Mouse (Mus musculus) midbrain, embryonic 14.5 days (tissue): ENCODE data around the gene Fras1. TPM values are rescaled to one million over a fixed set of nuclear protein-coding genes. Genes with fewer than 3 reads are reported as not detected.

ENCODE experiments used
- ATAC-seq: fragments of 200-750 bp; cut with Nextera tagmentation; 2 replicates; pipeline ENCODE4 v1.8.0; 2017; ENCODE audit warnings: moderate number of reproducible peaks, moderate library complexity; ENCODE audit not compliant: low FRiP score, low TSS enrichment
- DNase-seq: peaks from one replicate; pipeline ENCODE4 v3.0.0-alpha.2; 2015
- H3K27ac ChIP-seq: fragments of 300-500 bp; sonication (generic); replicated peaks from 2 replicates; pipeline ENCODE4 v1.5.1; 2014; ENCODE audit warnings: mild to moderate bottlenecking, low read depth, low read length, moderate library complexity
- H3K27me3 ChIP-seq: fragments of 300-500 bp; sonication (generic); 2 replicates; pipeline ENCODE4 v1.6.1; 2014; ENCODE audit warnings: low read length, control low read depth, mixed read lengths; ENCODE audit not compliant: control insufficient read depth, insufficient read depth
- H3K36me3 ChIP-seq: fragments of 300-500 bp; sonication (generic); 2 replicates; pipeline ENCODE4 v1.6.1; 2014; ENCODE audit warnings: low read length, control low read depth; ENCODE audit not compliant: control insufficient read depth, insufficient read depth
- H3K4me1 ChIP-seq: fragments of 300-500 bp; sonication (generic); 2 replicates; pipeline ENCODE4 v1.6.1; 2014; ENCODE audit warnings: mild to moderate bottlenecking, antibody characterized with exemption, low read length, control low read depth; ENCODE audit not compliant: control insufficient read depth, insufficient read depth
- H3K4me2 ChIP-seq: fragments of 300-500 bp; sonication (generic); 2 replicates; pipeline ENCODE4 v1.6.1; 2014; ENCODE audit warnings: mild to moderate bottlenecking, low read length, moderate library complexity
- H3K4me3 ChIP-seq: fragments of 300-500 bp; sonication (generic); replicated peaks from 2 replicates; pipeline ENCODE4 v1.5.1; 2014; ENCODE audit warnings: low read depth, low read length
- H3K9ac ChIP-seq: fragments of 300-500 bp; sonication (generic); replicated peaks from 2 replicates; pipeline ENCODE4 v1.6.1; 2014; ENCODE audit warnings: mild to moderate bottlenecking, low read length, moderate library complexity
- H3K9me3 ChIP-seq: fragments of 300-500 bp; sonication (generic); 2 replicates; pipeline ENCODE4 v1.6.1; 2016; ENCODE audit warnings: low read length, control low read depth, mixed read lengths; ENCODE audit not compliant: control insufficient read depth
- WGBS: fragments of 180-500 bp; shearing (Covaris S2); extraction: QIAGEN DNeasy Blood & Tissue Kit; methylation state at CpG from one replicate; pipeline ENCODE4 v1.1.7; 2014; 5-methylcytosine and 5-hydroxymethylcytosine counted together
- polyA plus RNA-seq: library from polyadenylated mRNA; unstranded; fragments of >200 nt; fragmentation: Nextera tagmentation; extraction: Ambion mirVana; gene quantifications from 2 replicates; pipeline ENCODE4 v1.2.1, GENCODE M21; 2014

Fras1 gene
- polyA plus RNA-seq, 1 experiment from 2014 or later = 7.8 TPM

- ATAC-seq (no peak), DNase-seq (no peak)
- no peak overlapping the region for H3K27ac ChIP-seq
- H3K9me3 ChIP-seq = no peaks in the 10 kb centered on the region
- no peak overlapping the region for H3K9ac ChIP-seq
- H3K4me1 ChIP-seq = no peaks in the 10 kb centered on the region
- no peak overlapping the region for H3K4me3 ChIP-seq
- 55% methylated on average over 4 of the region's 4 CpGs for WGBS
- no peaks in the 10 kb centered on the region for H3K36me3 ChIP-seq
- no peak overlapping the region for H3K4me2 ChIP-seq
- no peaks in the 10 kb centered on the region for H3K27me3 ChIP-seq
These were observed 301.9 kb downstream of the Fras1 start for GRCm38 (mm10) chr5:96675676-96676075.

- WGBS = 35% methylated on average over 2 of the region's 2 CpGs
- Histone ChIP-seq H3K36me3 (no peaks in the 10 kb centered on the region), H3K9ac (no peak overlapping the region), H3K4me2 (no peak overlapping the region), H3K9me3 (no peaks in the 10 kb centered on the region), H3K27ac (no peak overlapping the region), H3K27me3 (no peaks in the 10 kb centered on the region), H3K4me1 (peaks cover 5% of the 10 kb centered on the region; the same call in 1 of the 2 replicates), H3K4me3 (no peak overlapping the region)
- ATAC-seq (no peak), DNase-seq (peak; percentile 54)
These were observed 303.7 kb downstream of the Fras1 start for GRCm38 (mm10) chr5:96677498-96677897.

- no peak overlapping the region for H3K4me2 ChIP-seq
- WGBS = 41% methylated on average over 3 of the region's 3 CpGs
- H3K27ac ChIP-seq = no peak overlapping the region
- ATAC-seq = no peak
- H3K27me3 ChIP-seq = no peaks in the 10 kb centered on the region
- DNase-seq = no peak
- peaks cover 5% of the 10 kb centered on the region; the same call in 1 of the 2 replicates for H3K4me1 ChIP-seq
- H3K9me3 ChIP-seq = no peaks in the 10 kb centered on the region
- H3K36me3 ChIP-seq = no peaks in the 10 kb centered on the region
- no peak overlapping the region for H3K9ac ChIP-seq
- no peak overlapping the region for H3K4me3 ChIP-seq
These were observed 307.3 kb downstream of the Fras1 start for GRCm38 (mm10) chr5:96681085-96681484.

GRCm38 (mm10) chr5:96682777-96683176 lies 309.0 kb downstream of the Fras1 start:
- no peaks in the 10 kb centered on the region for H3K36me3 ChIP-seq
- H3K4me3 ChIP-seq = no peak overlapping the region
- DNase-seq = no peak
- H3K4me1 ChIP-seq = peaks cover 5% of the 10 kb centered on the region; the same call in 1 of the 2 replicates
- H3K4me2 ChIP-seq = no peak overlapping the region
- WGBS = 90% methylated on average over 2 of the region's 2 CpGs
- 0 out of 2 replicates have a peak, but pooled peaks cover 3% of the 10 kb centered on the region for H3K9me3 ChIP-seq
- no peaks in the 10 kb centered on the region for H3K27me3 ChIP-seq
- H3K9ac ChIP-seq = no peak overlapping the region
- ATAC-seq = no peak
- H3K27ac ChIP-seq = no peak overlapping the region

- H3K9ac ChIP-seq = no peak overlapping the region
- 86% methylated on average over 2 of the region's 2 CpGs for WGBS
- no peak for DNase-seq
- H3K4me1 ChIP-seq = no peaks in the 10 kb centered on the region
- no peaks in the 10 kb centered on the region for H3K27me3 ChIP-seq
- no peak for ATAC-seq
- no peak overlapping the region for H3K4me3 ChIP-seq
- H3K9me3 ChIP-seq = 0 out of 2 replicates have a peak, but pooled peaks cover 6% of the 10 kb centered on the region
- no peak overlapping the region for H3K4me2 ChIP-seq
- H3K36me3 ChIP-seq = no peaks in the 10 kb centered on the region
- H3K27ac ChIP-seq = no peak overlapping the region
These were observed 315.1 kb downstream of the Fras1 start for GRCm38 (mm10) chr5:96688885-96689284.

- WGBS = 81% methylated on average over 8 of the region's 8 CpGs
- H3K4me3 ChIP-seq = no peak overlapping the region
- no peak for DNase-seq
These were observed 325.2 kb downstream of the Fras1 start for GRCm38 (mm10) chr5:96698972-96699371.

GRCm38 (mm10) chr5:96702706-96703625 lies 329.2 kb downstream of the Fras1 start:
- H3K4me1 ChIP-seq = peaks cover 15% of the 10 kb centered on the region
- peak overlapping the region; percentile 5 for H3K4me2 ChIP-seq
- no peak overlapping the region for H3K4me3 ChIP-seq
- no peaks in the 10 kb centered on the region for H3K36me3 ChIP-seq
- no peak overlapping the region for H3K9ac ChIP-seq
- H3K27me3 ChIP-seq = no peaks in the 10 kb centered on the region
- ATAC-seq = peak; percentile 76
- 29% methylated on average over 22 of the region's 22 CpGs for WGBS
- peak; percentile 71 for DNase-seq
- peak overlapping the region; percentile 74 for H3K27ac ChIP-seq
- H3K9me3 ChIP-seq = no peaks in the 10 kb centered on the region

More at GRCm38 (mm10) chr5:96698972-96699371, 325.2 kb downstream of the Fras1 start:
- no peak overlapping the region for H3K27ac ChIP-seq
- no peak overlapping the region for H3K4me2 ChIP-seq
- H3K4me1 ChIP-seq = peaks cover 15% of the 10 kb centered on the region
- H3K36me3 ChIP-seq = no peaks in the 10 kb centered on the region
- no peaks in the 10 kb centered on the region for H3K9me3 ChIP-seq
- no peak for ATAC-seq
- H3K9ac ChIP-seq = no peak overlapping the region
- no peaks in the 10 kb centered on the region for H3K27me3 ChIP-seq

- WGBS = 63% methylated on average over 10 of the region's 10 CpGs
- H3K27me3 ChIP-seq = no peaks in the 10 kb centered on the region
- ATAC-seq (no peak), DNase-seq (no peak)
- H3K27ac ChIP-seq = no peak overlapping the region
- no peak overlapping the region for H3K4me3 ChIP-seq
- H3K9ac ChIP-seq = no peak overlapping the region
- H3K9me3 ChIP-seq = no peaks in the 10 kb centered on the region
- peaks cover 4% of the 10 kb centered on the region for H3K4me1 ChIP-seq
- H3K36me3 ChIP-seq = no peaks in the 10 kb centered on the region
- no peak overlapping the region for H3K4me2 ChIP-seq
These were observed 334.8 kb downstream of the Fras1 start for GRCm38 (mm10) chr5:96708515-96708914.
